In genomic region chr1:17506125-17507112, GRCm38 (mm10) we compare ENCODE assay signal across 21 mouse cellular contexts.
A peak's percentile ranks its signal among the peaks of the same experiment; 100 is the strongest.
DNase-seq lines count a peak whose midpoint lies in the region; ATAC-seq and TF ChIP-seq lines count a peak whose summit lies in the region.
"Had no signal": no experiment of that assay in that cellular context is flagged by ENCODE, and none has a peak within 500 bp of the region (broad histone marks: within the 10 kb centered on the region; RNA-seq: fewer than 3 reads in every experiment).

No protein-coding gene starts in this region.

- TF ChIP-seq EP300 in ES-Bruce4 (IDR thresholded peaks at IDR 0.05; ENCODE audit: insufficient read depth, low read depth, low read length) = peak; percentile 93

- no peak overlapping the region for H3K9ac ChIP-seq in ES-Bruce4 (ENCODE audit: low read depth, poor library complexity, severe bottlenecking)
- no peak overlapping the region for H3K9ac ChIP-seq in embryonic facial prominence, embryonic 14.5 days (ENCODE audit: low read depth, low read length)
- H3K9ac ChIP-seq: embryonic facial prominence, embryonic 12.5 days; forebrain, embryonic 15.5 days; midbrain, embryonic 12.5 days had no signal

- TF ChIP-seq CTCF in kidney, adult 2 months (conservative IDR thresholded peaks at IDR 0.05; ENCODE audit: insufficient read depth, insufficient read length, low read depth, low read length) = no peak
- TF ChIP-seq CTCF in ES-Bruce4 (IDR thresholded peaks at IDR 0.05; ENCODE audit: low read depth, low read length) = no peak

- ATAC-seq in embryonic facial prominence, embryonic 14.5 days (ENCODE audit: low read depth) = 0 out of 2 replicates have a peak, but pooled peaks have one; percentile 53
- ATAC-seq: forebrain, embryonic 15.5 days; hindbrain, embryonic 16.5 days had no signal

- H3K27me3 ChIP-seq in kidney, adult 2 months (replicated peaks; ENCODE audit: control insufficient read depth, insufficient read depth, low read length) = no peaks in the 10 kb centered on the region
- no peaks in the 10 kb centered on the region for H3K27me3 ChIP-seq in ES-Bruce4 (ENCODE audit: control insufficient read depth, insufficient read depth, low read length, poor library complexity, severe bottlenecking)
- no peaks in the 10 kb centered on the region for H3K27me3 ChIP-seq in embryonic facial prominence, embryonic 14.5 days (replicated peaks; ENCODE audit: control insufficient read depth, insufficient read depth, low read length)
- H3K27me3 ChIP-seq: embryonic facial prominence, embryonic 12.5 days; forebrain, embryonic 15.5 days; midbrain, embryonic 12.5 days had no signal

- no peak for TF ChIP-seq POLR2A in kidney, adult 2 months (IDR thresholded peaks at IDR 0.05; ENCODE audit: low read depth, low read length)
- TF ChIP-seq POLR2A in ES-Bruce4 (IDR thresholded peaks at IDR 0.05; ENCODE audit: insufficient read depth, low read length) = no peak

- H3K4me2 ChIP-seq in embryonic facial prominence, embryonic 14.5 days (ENCODE audit: low read depth, low read length) = no peak overlapping the region
- H3K4me2 ChIP-seq: embryonic facial prominence, embryonic 12.5 days; forebrain, embryonic 15.5 days; liver, embryonic 11.5 days; midbrain, embryonic 12.5 days had no signal

- H3K4me1 ChIP-seq in kidney, adult 2 months (ENCODE audit: control insufficient read depth, insufficient read depth, low read length) = no peaks in the 10 kb centered on the region
- H3K4me1 ChIP-seq in ES-Bruce4 (ENCODE audit: control insufficient read depth, insufficient read depth, low read length) = no peaks in the 10 kb centered on the region
- H3K4me1 ChIP-seq in embryonic facial prominence, embryonic 14.5 days (ENCODE audit: control insufficient read depth, insufficient read depth, low read length) = no peaks in the 10 kb centered on the region
- H3K4me1 ChIP-seq: embryonic facial prominence, embryonic 12.5 days; forebrain, embryonic 15.5 days; midbrain, embryonic 12.5 days had no signal

- H3K4me3 ChIP-seq in kidney, adult 2 months (ENCODE audit: insufficient read depth, low read depth, low read length) = no peak overlapping the region
- no peak overlapping the region for H3K4me3 ChIP-seq in ES-Bruce4 (ENCODE audit: low read depth, low read length)
- no peak overlapping the region for H3K4me3 ChIP-seq in embryonic facial prominence, embryonic 14.5 days (ENCODE audit: low read depth, low read length)
- H3K4me3 ChIP-seq: embryonic facial prominence, embryonic 12.5 days; forebrain, embryonic 15.5 days; heart, adult 2 months; midbrain, embryonic 12.5 days had no signal

- no peaks in the 10 kb centered on the region for H3K9me3 ChIP-seq in ES-Bruce4 (replicated peaks; ENCODE audit: control insufficient read depth, insufficient read depth, low read length, poor library complexity, severe bottlenecking)
- no peaks in the 10 kb centered on the region for H3K9me3 ChIP-seq in embryonic facial prominence, embryonic 14.5 days (ENCODE audit: control insufficient read depth, low read length)
- H3K9me3 ChIP-seq: embryonic facial prominence, embryonic 12.5 days; forebrain, embryonic 15.5 days; midbrain, embryonic 12.5 days had no signal

- H3K36me3 ChIP-seq in kidney, adult 2 months (ENCODE audit: control insufficient read depth, insufficient read depth, low read length) = no peaks in the 10 kb centered on the region
- H3K36me3 ChIP-seq in ES-Bruce4 (ENCODE audit: control insufficient read depth, insufficient read depth, low read length, poor library complexity, severe bottlenecking) = no peaks in the 10 kb centered on the region
- H3K36me3 ChIP-seq in embryonic facial prominence, embryonic 14.5 days (ENCODE audit: control insufficient read depth, insufficient read depth, low read length) = no peaks in the 10 kb centered on the region
- H3K36me3 ChIP-seq: embryonic facial prominence, embryonic 12.5 days; forebrain, embryonic 15.5 days; midbrain, embryonic 12.5 days had no signal

- H3K27ac ChIP-seq in kidney, adult 2 months (ENCODE audit: insufficient read depth, low read depth, low read length) = no peak overlapping the region
- H3K27ac ChIP-seq in ES-Bruce4 (ENCODE audit: insufficient read depth, low read length) = no peak overlapping the region
- H3K27ac ChIP-seq in embryonic facial prominence, embryonic 14.5 days (replicated peaks; ENCODE audit: low read depth, low read length) = no peak overlapping the region
- H3K27ac ChIP-seq: embryonic facial prominence, embryonic 12.5 days; forebrain, embryonic 15.5 days; heart, adult 2 months; macrophage; midbrain, embryonic 12.5 days had no signal

- DNase-seq in kidney, adult 2 months = peak; percentile 16
- no peak for DNase-seq in kidney, adult 18-20 months
- peak; percentile 33 for DNase-seq in embryonic facial prominence, embryonic 14.5 days (ENCODE audit: low spot score)
- DNase-seq in kidney, postnatal 14 days = peak; percentile 23
- DNase-seq in left cerebral cortex, adult 9 months (ENCODE audit: low spot score in 2 of 2) = no peak
- DNase-seq in adrenal gland, adult 18-20 months (ENCODE audit: low spot score in 2 of 2) = no peak
- DNase-seq: adrenal gland, adult 2 months; cerebellum, adult 2 months; cerebellum, postnatal 36 days; gastrocnemius, postnatal 25 days; heart, adult 2 months; heart, postnatal 36 days; lung, adult 18-20 months; retina, postnatal 1 day had no signal

- 84% methylated on average over 6 of the region's 6 CpGs for WGBS in kidney, adult 2 months
- WGBS in embryonic facial prominence, embryonic 14.5 days = 83% methylated on average over 6 of the region's 6 CpGs

Comparison
In these comparisons a context has a peak if more than half of its experiments do, and no peak if none do; other contexts are left out.
1. DNase-seq: peak in kidney, adult 2 months (single experiment), embryonic facial prominence, embryonic 14.5 days (single experiment) and kidney, postnatal 14 days (single experiment); none in kidney, adult 18-20 months (single experiment), left cerebral cortex, adult 9 months (0 of 2) and adrenal gland, adult 18-20 months (0 of 2).